Comparison of ENCODE assay signal across 9 mouse cellular contexts in the genomic region with DNA sequence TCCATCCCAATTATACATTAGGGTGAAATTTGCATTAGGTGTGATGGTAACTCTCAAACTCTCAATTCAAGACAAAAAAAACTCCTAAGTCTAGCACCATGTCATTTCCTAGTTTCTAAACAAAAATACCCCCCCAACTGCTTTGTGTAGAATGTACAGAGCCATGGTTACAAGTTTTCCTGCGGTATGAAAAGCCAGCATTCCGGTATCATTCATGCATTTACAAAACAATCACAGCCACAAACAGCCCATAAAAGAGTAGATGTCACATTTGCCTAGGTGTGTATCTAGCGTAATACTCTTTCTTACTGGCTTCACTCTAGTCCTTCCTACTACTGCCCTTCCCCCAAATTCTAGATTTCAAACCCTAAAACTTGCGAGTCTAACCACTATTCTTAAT. TPM values are rescaled to one million over a fixed set of nuclear protein-coding genes. Genes with fewer than 3 reads are reported as not detected.
DNase-seq lines count a peak whose midpoint lies in the region; ATAC-seq and TF ChIP-seq lines count a peak whose summit lies in the region.
"Had no signal": no experiment of that assay in that cellular context is flagged by ENCODE, and none has a peak within 500 bp of the region (broad histone marks: within the 10 kb centered on the region; RNA-seq: fewer than 3 reads in every experiment).

No protein-coding gene starts in this region.

- DNase-seq in CD4-positive, CD25-positive, alpha-beta regulatory T cell, adult 2 months (ENCODE audit: low read depth, low spot score) = peak; percentile 18
- DNase-seq in neural tube, embryonic 11.5 days (ENCODE audit: low spot score) = no peak
- DNase-seq in neural tube, embryonic 10.5 days (ENCODE audit: extremely low spot score, low spot score) = no peak
- no peak for DNase-seq in limb, embryonic 14.5 days (ENCODE audit: low spot score)
- no peak for DNase-seq in spleen, postnatal 10 days (ENCODE audit: low spot score in 2 of 2)
- DNase-seq in cerebellum, adult 9-11 months = no peak
- DNase-seq: right cerebral cortex, postnatal 25 days had no signal

- no peaks in the 10 kb centered on the region for H3K36me3 ChIP-seq in neural tube, embryonic 11.5 days (ENCODE audit: control insufficient read depth, insufficient read depth, low read length)
- H3K36me3 ChIP-seq in limb, embryonic 14.5 days (ENCODE audit: control insufficient read depth, insufficient read depth, low read length) = peaks cover 12% of the 10 kb centered on the region
- 0 out of 2 replicates have a peak, but pooled peaks cover 4% of the 10 kb centered on the region for H3K36me3 ChIP-seq in stomach, embryonic 16.5 days (ENCODE audit: control insufficient read depth, insufficient read depth, low read length)

- H3K4me3 ChIP-seq in neural tube, embryonic 11.5 days (ENCODE audit: low read depth, low read length) = peak overlapping the region; percentile 69
- H3K4me3 ChIP-seq in limb, embryonic 14.5 days (replicated peaks; ENCODE audit: low read length) = peak overlapping the region; percentile 74
- peak overlapping the region; percentile 44 for H3K4me3 ChIP-seq in stomach, embryonic 16.5 days (replicated peaks; ENCODE audit: low read length)

- WGBS in neural tube, embryonic 11.5 days = 15% methylated on average over 4 of the region's 4 CpGs
- 9% methylated on average over 4 of the region's 4 CpGs for WGBS in limb, embryonic 14.5 days
- 15% methylated on average over 4 of the region's 4 CpGs for WGBS in stomach, embryonic 16.5 days

- H3K4me2 ChIP-seq in neural tube, embryonic 11.5 days (ENCODE audit: low read depth) = peak overlapping the region; percentile 78
- peak overlapping the region; percentile 60 for H3K4me2 ChIP-seq in limb, embryonic 14.5 days (replicated peaks; ENCODE audit: low read depth, low read length, severe bottlenecking)
- H3K4me2 ChIP-seq in stomach, embryonic 16.5 days (ENCODE audit: low read depth, low read length) = peak overlapping the region; percentile 84

- no peak for ATAC-seq in CD4-positive, CD25-positive, alpha-beta regulatory T cell, adult 4 months
- ATAC-seq in neural tube, embryonic 11.5 days (ENCODE audit: insufficient read depth, low FRiP score, low TSS enrichment) = no peak
- no peak for ATAC-seq in limb, embryonic 14.5 days (ENCODE audit: low FRiP score, low read depth)
- ATAC-seq in stomach, embryonic 16.5 days (ENCODE audit: insufficient read depth, low FRiP score) = no peak

- no peak for TF ChIP-seq POLR2A in limb, embryonic 14.5 days (IDR thresholded peaks at IDR 0.05; ENCODE audit: borderline replicate concordance, extremely low read depth, insufficient read depth, insufficient read length)

- no peaks in the 10 kb centered on the region for H3K9me3 ChIP-seq in neural tube, embryonic 11.5 days (ENCODE audit: control insufficient read depth, low read length)
- H3K9me3 ChIP-seq in limb, embryonic 14.5 days (ENCODE audit: control insufficient read depth, low read length) = no peaks in the 10 kb centered on the region
- no peaks in the 10 kb centered on the region for H3K9me3 ChIP-seq in stomach, embryonic 16.5 days (replicated peaks; ENCODE audit: control insufficient read depth, low read length)

- no peak overlapping the region for H3K27ac ChIP-seq in neural tube, embryonic 11.5 days (ENCODE audit: low read depth, low read length)
- peak overlapping the region; percentile 52 for H3K27ac ChIP-seq in limb, embryonic 14.5 days (replicated peaks; ENCODE audit: low read depth, low read length)
- H3K27ac ChIP-seq in stomach, embryonic 16.5 days (ENCODE audit: low read length) = peak overlapping the region; percentile 95; the same call in 1 of the 2 replicates

- 0 out of 2 replicates have a peak overlapping the region, but pooled peaks have one; percentile 12 for H3K9ac ChIP-seq in neural tube, embryonic 11.5 days (ENCODE audit: low read length)
- peak overlapping the region; percentile 76 for H3K9ac ChIP-seq in limb, embryonic 14.5 days (ENCODE audit: low read depth, low read length, severe bottlenecking)
- H3K9ac ChIP-seq in stomach, embryonic 16.5 days (ENCODE audit: low read length) = peak overlapping the region; percentile 53

- H3K27me3 ChIP-seq in neural tube, embryonic 11.5 days (ENCODE audit: control insufficient read depth, insufficient read depth, low read length) = no peaks in the 10 kb centered on the region
- H3K27me3 ChIP-seq in limb, embryonic 14.5 days (ENCODE audit: control insufficient read depth, insufficient read depth, low read length) = no peaks in the 10 kb centered on the region
- H3K27me3 ChIP-seq in stomach, embryonic 16.5 days (ENCODE audit: control insufficient read depth, insufficient read depth, low read length) = no peaks in the 10 kb centered on the region

- H3K4me1 ChIP-seq in neural tube, embryonic 11.5 days (ENCODE audit: control insufficient read depth, insufficient read depth, low read length) = peaks cover 13% of the 10 kb centered on the region
- H3K4me1 ChIP-seq in limb, embryonic 14.5 days (ENCODE audit: control insufficient read depth, insufficient read depth, low read length) = peaks cover 26% of the 10 kb centered on the region
- H3K4me1 ChIP-seq in stomach, embryonic 16.5 days (ENCODE audit: control insufficient read depth, insufficient read depth, low read length) = peaks cover 21% of the 10 kb centered on the region

RNA-seq across cellular contexts. Expression of gene Ube2h, which starts 2.2 kb away (rescaled TPM):
- polyA plus RNA-seq in CD4-positive, CD25-positive, alpha-beta regulatory T cell, adult 4 months (2017; shearing (Covaris generic)) = 100 to 1,000 TPM; 145 to 167 TPM
- polyA plus RNA-seq in neural tube, embryonic 11.5 days (2014; fragmentation: Nextera tagmentation; extraction: Ambion mirVana) = 51.7 and 52.8 TPM in 2 replicates
- polyA plus RNA-seq in limb, embryonic 14.5 days (2012; rRNA removed) = 43.0 and 45.7 TPM in 2 replicates
- polyA plus RNA-seq in limb, embryonic 14.5 days (2014; fragmentation: Nextera tagmentation; extraction: Ambion mirVana) = 50.1 and 55.8 TPM in 2 replicates
- polyA plus RNA-seq in stomach, embryonic 16.5 days (2015; fragmentation: Nextera tagmentation; extraction: Ambion mirVana) = 45.3 and 47.6 TPM in 2 replicates

Comparison
In these comparisons a context has a peak if more than half of its experiments do, and no peak if none do; other contexts are left out.
1. H3K9ac ChIP-seq: peak in every context shown above with its lines; median percentile 76 in limb, embryonic 14.5 days; 53 in stomach, embryonic 16.5 days; 12 in neural tube, embryonic 11.5 days.